Mouse (Mus musculus): ENCODE measurements around the gene Ubl5. TPM values are rescaled to one million over a fixed set of nuclear protein-coding genes. Genes with fewer than 3 reads are reported as not detected.
"Not testable (repeated sequence)": the region's sequence is repeated elsewhere in the genome, so short reads cannot be mapped to it uniquely, and the experiment has no call there.

The Ubl5 gene
- polyA plus RNA-seq, 1 experiment from 2014 or later, result 511 TPM

- Histone ChIP-seq H3K27ac (no peak overlapping the region), H3K4me2 (ENCODE audit: low read length) (no peak overlapping the region), H3K4me1 (replicated peaks; ENCODE audit: insufficient read depth, low read length) (no peaks in the 10 kb centered on the region), H3K9ac (ENCODE audit: low read depth, low read length) (no peak overlapping the region), H3K4me3 (replicated peaks; ENCODE audit: low read depth, low read length) (no peak overlapping the region), H3K36me3 (ENCODE audit: insufficient read depth, low read length) (0 out of 2 replicates have a peak, but pooled peaks cover 3% of the 10 kb centered on the region), H3K27me3 (ENCODE audit: insufficient read depth, low read length) (no peaks in the 10 kb centered on the region), H3K9me3 (replicated peaks; ENCODE audit: low read length) (no peaks in the 10 kb centered on the region)
- 83% methylated on average over 2 of the region's 2 CpGs for whole genome bisulfite sequencing
- no peak for TF ChIP-seq CTCF (IDR thresholded peaks at IDR 0.05; ENCODE audit: low read depth)
- no peak for ATAC-seq (replicated peaks; ENCODE audit: low FRiP score, low read depth)
- no peak for DNase-seq (ENCODE audit: low spot score)
Measured at GRCm38 (mm10) chr9:20616685-20617084, 26.0 kb upstream of the Ubl5 start.

- Histone ChIP-seq H3K9me3 (replicated peaks; ENCODE audit: low read length) (no peaks in the 10 kb centered on the region), H3K4me3 (replicated peaks; ENCODE audit: low read depth, low read length) (no peak overlapping the region), H3K9ac (ENCODE audit: low read depth, low read length) (no peak overlapping the region), H3K36me3 (ENCODE audit: insufficient read depth, low read length) (no peaks in the 10 kb centered on the region), H3K4me1 (replicated peaks; ENCODE audit: insufficient read depth, low read length) (no peaks in the 10 kb centered on the region), H3K27ac (no peak overlapping the region), H3K4me2 (ENCODE audit: low read length) (no peak overlapping the region), H3K27me3 (ENCODE audit: insufficient read depth, low read length) (no peaks in the 10 kb centered on the region)
- no peak for ATAC-seq (replicated peaks; ENCODE audit: low FRiP score, low read depth)
- no peak for DNase-seq (ENCODE audit: low spot score)
- 97% methylated on average over 2 of the region's 2 CpGs for WGBS
- TF ChIP-seq CTCF (IDR thresholded peaks at IDR 0.05; ENCODE audit: low read depth), result no peak
Measured at GRCm38 (mm10) chr9:20631332-20631731, 11.3 kb upstream of the Ubl5 start.

GRCm38 (mm10) chr9:20635676-20636075, 7.0 kb upstream of the Ubl5 start:
- ATAC-seq (replicated peaks; ENCODE audit: low FRiP score, low read depth); H3K9me3 ChIP-seq (replicated peaks; ENCODE audit: low read length); H3K9ac ChIP-seq (ENCODE audit: low read depth, low read length); H3K27me3 ChIP-seq (ENCODE audit: insufficient read depth, low read length); H3K4me1 ChIP-seq (replicated peaks; ENCODE audit: insufficient read depth, low read length); H3K4me2 ChIP-seq (ENCODE audit: low read length); H3K27ac ChIP-seq; DNase-seq (ENCODE audit: low spot score); H3K4me3 ChIP-seq (replicated peaks; ENCODE audit: low read depth, low read length): not testable (repeated sequence)
- H3K36me3 ChIP-seq (ENCODE audit: insufficient read depth, low read length), result peaks cover 16% of the 10 kb centered on the region; the same call in 1 of the 2 replicates
- WGBS, result 94% methylated on average over 7 of the region's 8 CpGs

GRCm38 (mm10) chr9:20636256-20636655, 6.4 kb upstream of the Ubl5 start:
- Histone ChIP-seq H3K27me3 (ENCODE audit: insufficient read depth, low read length) (no peaks in the 10 kb centered on the region), H3K4me3 (replicated peaks; ENCODE audit: low read depth, low read length) (no peak overlapping the region), H3K27ac (no peak overlapping the region), H3K36me3 (ENCODE audit: insufficient read depth, low read length) (peaks cover 16% of the 10 kb centered on the region; the same call in 1 of the 2 replicates), H3K4me2 (ENCODE audit: low read length) (no peak overlapping the region), H3K4me1 (replicated peaks; ENCODE audit: insufficient read depth, low read length) (no peaks in the 10 kb centered on the region; the same call in 1 of the 2 replicates), H3K9ac (ENCODE audit: low read depth, low read length) (no peak overlapping the region), H3K9me3 (replicated peaks; ENCODE audit: low read length) (no peaks in the 10 kb centered on the region)
- DNase-seq (ENCODE audit: low spot score) (no peak), ATAC-seq (replicated peaks; ENCODE audit: low FRiP score, low read depth) (0 out of 2 replicates have a peak, but pooled peaks have one; percentile 25)
- TF ChIP-seq CTCF (IDR thresholded peaks at IDR 0.05; ENCODE audit: low read depth), result no peak
- 89% methylated on average over 3 of the region's 3 CpGs for WGBS

GRCm38 (mm10) chr9:20636790-20637189, 5.9 kb upstream of the Ubl5 start:
- ATAC-seq (replicated peaks; ENCODE audit: low FRiP score, low read depth) (no peak), DNase-seq (ENCODE audit: low spot score) (no peak)
- H3K4me2 ChIP-seq (ENCODE audit: low read length), result no peak overlapping the region
- peaks cover 16% of the 10 kb centered on the region; the same call in 1 of the 2 replicates for H3K36me3 ChIP-seq (ENCODE audit: insufficient read depth, low read length)
- no peak overlapping the region for H3K9ac ChIP-seq (ENCODE audit: low read depth, low read length)
- no peak overlapping the region for H3K27ac ChIP-seq
- WGBS, result 84% methylated on average over 2 of the region's 2 CpGs
- TF ChIP-seq CTCF (IDR thresholded peaks at IDR 0.05; ENCODE audit: low read depth), result no peak
- H3K4me1 ChIP-seq (replicated peaks; ENCODE audit: insufficient read depth, low read length), result no peaks in the 10 kb centered on the region; the same call in 1 of the 2 replicates
- H3K27me3 ChIP-seq (ENCODE audit: insufficient read depth, low read length), result no peaks in the 10 kb centered on the region
- H3K9me3 ChIP-seq (replicated peaks; ENCODE audit: low read length), result no peaks in the 10 kb centered on the region
- no peak overlapping the region for H3K4me3 ChIP-seq (replicated peaks; ENCODE audit: low read depth, low read length)

GRCm38 (mm10) chr9:20638552-20638951, 4.1 kb upstream of the Ubl5 start:
- TF ChIP-seq CTCF (IDR thresholded peaks at IDR 0.05; ENCODE audit: low read depth), result no peak
- no peaks in the 10 kb centered on the region; the same call in 1 of the 2 replicates for H3K4me1 ChIP-seq (replicated peaks; ENCODE audit: insufficient read depth, low read length)
- no peaks in the 10 kb centered on the region for H3K27me3 ChIP-seq (ENCODE audit: insufficient read depth, low read length)
- H3K27ac ChIP-seq, result no peak overlapping the region
- ATAC-seq (replicated peaks; ENCODE audit: low FRiP score, low read depth) (no peak), DNase-seq (ENCODE audit: low spot score) (no peak)
- H3K4me3 ChIP-seq (replicated peaks; ENCODE audit: low read depth, low read length), result no peak overlapping the region
- no peak overlapping the region for H3K4me2 ChIP-seq (ENCODE audit: low read length)
- H3K9ac ChIP-seq (ENCODE audit: low read depth, low read length), result no peak overlapping the region
- 92% methylated on average over 19 of the region's 19 CpGs for WGBS
- H3K9me3 ChIP-seq (replicated peaks; ENCODE audit: low read length), result no peaks in the 10 kb centered on the region
- peaks cover 16% of the 10 kb centered on the region; the same call in 1 of the 2 replicates for H3K36me3 ChIP-seq (ENCODE audit: insufficient read depth, low read length)

- ATAC-seq (replicated peaks; ENCODE audit: low FRiP score, low read depth) (no peak), DNase-seq (ENCODE audit: low spot score) (no peak)
- H3K4me2 ChIP-seq (ENCODE audit: low read length), result no peak overlapping the region
- H3K36me3 ChIP-seq (ENCODE audit: insufficient read depth, low read length), result peaks cover 16% of the 10 kb centered on the region; the same call in 1 of the 2 replicates
- no peaks in the 10 kb centered on the region for H3K9me3 ChIP-seq (replicated peaks; ENCODE audit: low read length)
- TF ChIP-seq CTCF (IDR thresholded peaks at IDR 0.05; ENCODE audit: low read depth), result no peak
- 93% methylated on average over 4 of the region's 4 CpGs for WGBS
- H3K4me1 ChIP-seq (replicated peaks; ENCODE audit: insufficient read depth, low read length), result no peaks in the 10 kb centered on the region; the same call in 1 of the 2 replicates
- no peak overlapping the region for H3K27ac ChIP-seq
- no peak overlapping the region for H3K4me3 ChIP-seq (replicated peaks; ENCODE audit: low read depth, low read length)
- H3K9ac ChIP-seq (ENCODE audit: low read depth, low read length), result no peak overlapping the region
- no peaks in the 10 kb centered on the region for H3K27me3 ChIP-seq (ENCODE audit: insufficient read depth, low read length)
Measured at GRCm38 (mm10) chr9:20639486-20639885, 3.2 kb upstream of the Ubl5 start.
